Mouse (Mus musculus) gonadal fat pad, adult 2 months (tissue): Measurements from ENCODE around the gene Sptb. TPM values are rescaled to one million over a fixed set of nuclear protein-coding genes. Genes with fewer than 3 reads are reported as not detected.

Experiments
- DNase-seq: peaks from one replicate; pipeline ENCODE4 v3.0.0-alpha.2; 2012; ENCODE audit warnings: low read depth
- polyA plus RNA-seq: library from polyadenylated mRNA; depleted of rRNA; stranded (reverse); fragments of >200 nt; gene quantifications from 2 replicates; pipeline ENCODE4 v1.2.3, GENCODE M21; 2012

The Sptb gene
- polyA plus RNA-seq, 1 experiment: 4.1 TPM

DNA sequence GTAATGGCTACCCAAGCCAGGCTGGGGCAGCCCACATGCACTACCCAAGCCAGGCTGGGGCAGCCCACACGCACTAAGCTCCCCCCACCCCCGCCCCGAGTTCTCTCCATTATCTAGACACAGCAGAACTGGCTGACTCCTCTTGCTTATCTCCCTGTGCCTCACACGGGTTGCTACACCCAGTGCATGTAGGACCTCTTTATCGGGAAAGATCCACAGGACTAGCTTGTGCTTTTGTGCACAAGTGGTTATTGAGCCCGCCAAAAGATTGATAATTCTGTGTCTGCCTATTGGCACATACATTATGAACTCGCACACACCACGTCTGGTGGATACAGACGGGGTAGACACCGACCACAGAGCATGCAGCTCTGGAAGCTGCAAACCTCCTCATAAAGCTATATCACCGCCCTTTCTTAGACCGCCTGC, 36.5 kb downstream of the Sptb start:
- no peak for DNase-seq

DNA sequence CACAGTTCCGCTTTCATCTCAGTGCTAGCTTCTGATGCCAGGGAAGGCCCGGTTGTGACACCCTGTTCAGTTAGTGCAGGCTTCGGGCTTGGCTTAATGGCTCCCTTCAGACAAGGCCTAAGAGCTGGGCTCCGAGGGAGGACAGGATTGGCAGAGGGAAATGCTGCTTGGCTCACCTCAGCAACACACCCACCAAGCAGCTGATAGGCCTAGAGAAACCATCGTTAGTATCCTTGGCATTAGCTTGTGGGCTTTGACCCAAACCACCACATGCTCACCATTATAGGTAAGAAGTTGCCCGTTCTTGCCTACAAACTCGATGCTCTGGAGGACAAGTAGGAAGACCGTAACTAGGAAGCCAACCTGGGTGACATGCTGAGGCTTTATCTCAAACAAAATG, 38.3 kb downstream of the Sptb start:
- no peak for DNase-seq

DNA sequence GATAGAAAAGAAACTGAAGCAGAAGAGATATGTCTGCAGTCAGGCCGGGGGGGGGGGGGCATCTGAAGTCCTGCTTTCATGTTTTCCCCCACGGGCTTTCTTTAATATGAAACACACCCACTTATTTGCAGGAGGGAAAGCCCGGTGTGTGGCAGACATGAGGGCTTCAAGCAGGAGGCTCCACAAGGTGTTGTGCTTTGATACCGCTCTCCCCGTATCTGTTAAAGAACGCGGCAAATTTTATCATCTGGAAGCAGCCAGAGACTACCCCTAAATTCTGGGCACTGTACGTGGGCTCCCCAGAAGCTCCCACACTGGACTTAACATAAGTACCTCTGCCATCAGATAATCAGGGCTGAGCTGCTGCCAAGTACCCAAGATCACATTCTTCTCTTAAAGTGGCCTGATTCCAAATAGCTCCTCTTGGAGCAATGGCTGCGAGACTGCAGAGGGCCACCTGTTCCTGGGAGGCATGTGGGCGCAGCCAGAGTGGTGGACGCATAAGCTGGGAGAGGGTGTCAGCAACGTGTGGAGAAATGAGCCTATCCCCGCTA, 39.7 kb downstream of the Sptb start:
- DNase-seq: no peak

DNA sequence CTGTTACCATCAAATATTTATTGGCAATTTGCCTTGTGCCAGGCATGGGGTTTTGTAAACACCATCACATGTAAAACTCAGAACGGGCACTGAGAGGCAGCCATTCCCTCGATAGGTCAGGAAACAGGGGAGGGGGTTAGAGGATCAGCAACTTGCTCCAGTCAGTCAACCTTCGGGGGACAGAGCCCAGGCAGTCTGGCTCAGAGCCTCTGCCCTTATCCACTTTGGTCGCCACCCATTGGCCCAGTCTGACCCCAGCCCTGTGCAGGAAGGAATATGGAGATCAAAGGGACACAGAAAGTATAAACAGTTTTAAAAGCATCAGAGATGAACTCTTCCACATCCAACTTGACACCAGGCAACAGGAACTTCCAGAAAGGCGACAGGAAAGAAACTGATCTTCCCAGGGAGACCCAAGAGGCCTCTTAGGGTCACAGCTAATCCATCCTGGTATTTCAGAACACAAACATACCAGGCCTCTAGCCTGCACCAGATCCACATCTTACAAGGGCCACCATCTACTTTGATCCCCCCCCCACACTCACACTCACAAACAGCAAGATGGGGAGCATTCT, 40.3 kb downstream of the Sptb start:
- no peak for DNase-seq

DNA sequence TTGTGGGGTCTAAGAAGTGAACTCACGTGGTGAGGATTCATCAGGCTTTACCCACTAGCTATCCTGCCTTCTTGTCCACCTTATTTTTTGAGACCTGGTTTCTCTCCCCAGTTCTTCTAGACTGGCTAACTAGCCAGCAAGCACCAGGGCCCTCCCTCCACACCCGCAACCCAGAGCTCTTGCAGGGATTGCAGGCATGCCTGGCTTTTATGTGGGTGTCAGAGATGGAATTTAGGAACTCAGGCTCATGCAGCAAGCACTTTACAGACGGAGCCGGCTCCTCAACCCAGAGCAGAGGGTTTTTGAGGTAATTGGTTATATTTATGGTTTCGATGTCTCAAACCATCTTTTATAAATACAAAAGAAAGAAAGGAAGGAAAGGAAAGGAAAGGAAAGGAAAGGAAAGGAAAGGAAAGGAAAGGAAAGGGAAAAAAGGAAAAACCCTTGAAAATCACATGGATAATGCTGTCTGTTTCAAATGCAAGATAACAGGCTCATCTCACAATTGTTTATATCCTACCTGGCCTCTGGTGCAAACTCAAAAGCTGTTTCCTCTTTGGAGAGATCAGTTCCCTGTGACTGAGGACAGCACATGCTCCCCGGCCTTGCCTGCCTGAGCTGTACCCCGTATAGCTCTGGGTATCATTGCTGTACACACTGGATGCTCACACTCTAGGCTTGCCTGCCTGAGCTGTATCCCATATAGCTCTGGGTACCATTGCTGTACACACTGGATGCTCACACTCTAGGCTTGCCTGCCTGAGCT, 41.5 kb downstream of the Sptb start:
- no peak for DNase-seq

DNA sequence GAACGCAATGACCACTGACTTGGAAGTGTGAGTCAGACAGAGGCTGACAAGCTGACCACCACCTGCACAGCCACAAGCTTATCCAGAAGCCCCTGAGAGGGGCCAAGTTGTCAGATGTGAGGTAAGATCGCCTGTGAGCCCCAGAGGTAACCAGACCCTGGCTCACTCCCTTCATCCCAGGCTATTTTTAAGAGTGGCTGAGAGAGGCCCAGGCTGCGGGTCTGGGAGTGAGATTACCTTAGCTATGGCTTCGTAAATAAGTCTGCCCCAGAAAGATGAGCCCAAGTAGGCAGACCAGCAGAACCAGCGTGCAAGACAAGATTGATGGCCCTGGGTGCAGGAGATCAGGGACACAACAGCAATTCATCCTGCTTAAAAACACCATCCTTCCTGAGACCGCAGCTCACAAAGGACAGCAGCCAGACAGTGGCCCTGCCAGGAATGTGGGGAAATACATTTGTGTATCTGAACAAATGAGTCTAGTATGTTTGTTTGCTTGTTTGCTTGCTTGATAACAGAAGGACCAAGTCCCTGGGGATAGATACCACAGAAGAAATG, 58.5 kb downstream of the Sptb start:
- no peak for DNase-seq

DNA sequence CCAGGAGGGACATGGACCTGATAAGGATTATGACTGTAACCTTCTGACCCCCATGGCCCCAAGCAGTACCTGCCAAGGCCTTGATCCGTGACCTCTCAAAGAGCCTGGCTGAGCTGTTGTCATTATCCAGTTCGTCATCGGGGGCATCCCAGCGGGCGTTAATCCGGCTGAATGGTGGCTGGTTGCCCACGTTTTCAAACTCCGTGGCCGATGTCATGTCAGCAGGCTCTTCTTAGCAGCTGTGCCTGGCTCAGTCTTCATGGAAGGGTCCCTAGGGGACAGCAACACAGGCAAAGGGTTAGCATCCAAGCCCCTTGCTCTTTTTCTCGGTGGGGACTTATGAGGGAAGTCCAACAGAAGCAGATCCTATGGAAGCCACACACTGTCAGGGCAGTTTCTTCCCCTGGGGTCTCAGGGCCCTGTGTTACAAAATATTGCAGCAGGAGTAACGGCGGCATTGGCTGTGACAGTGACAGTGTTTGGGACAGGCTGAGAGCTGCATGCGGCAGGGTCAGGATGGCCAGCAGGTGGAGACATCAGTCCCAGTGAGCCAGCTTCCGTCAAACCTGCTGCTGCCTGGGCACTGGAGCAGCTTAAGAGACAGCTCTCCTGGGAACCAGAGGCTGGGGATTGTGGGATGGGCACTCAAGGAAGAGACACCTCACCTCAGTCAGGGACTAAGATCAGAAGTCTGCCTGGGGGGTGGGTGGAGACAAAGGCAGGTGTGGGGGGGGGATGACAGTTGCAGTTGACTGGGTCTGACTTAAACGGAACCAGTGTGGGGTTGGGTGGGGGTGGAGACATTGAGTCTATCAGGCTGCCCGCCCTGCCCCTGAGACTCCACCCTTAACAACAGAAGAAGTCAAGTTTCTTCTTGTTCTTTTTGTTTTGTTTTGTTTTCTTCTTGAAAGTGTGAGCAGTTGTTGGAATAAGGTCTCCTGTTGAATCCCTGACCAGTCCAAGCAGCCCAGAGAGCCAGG, 60.3 kb downstream of the Sptb start:
- no peak for DNase-seq

DNA sequence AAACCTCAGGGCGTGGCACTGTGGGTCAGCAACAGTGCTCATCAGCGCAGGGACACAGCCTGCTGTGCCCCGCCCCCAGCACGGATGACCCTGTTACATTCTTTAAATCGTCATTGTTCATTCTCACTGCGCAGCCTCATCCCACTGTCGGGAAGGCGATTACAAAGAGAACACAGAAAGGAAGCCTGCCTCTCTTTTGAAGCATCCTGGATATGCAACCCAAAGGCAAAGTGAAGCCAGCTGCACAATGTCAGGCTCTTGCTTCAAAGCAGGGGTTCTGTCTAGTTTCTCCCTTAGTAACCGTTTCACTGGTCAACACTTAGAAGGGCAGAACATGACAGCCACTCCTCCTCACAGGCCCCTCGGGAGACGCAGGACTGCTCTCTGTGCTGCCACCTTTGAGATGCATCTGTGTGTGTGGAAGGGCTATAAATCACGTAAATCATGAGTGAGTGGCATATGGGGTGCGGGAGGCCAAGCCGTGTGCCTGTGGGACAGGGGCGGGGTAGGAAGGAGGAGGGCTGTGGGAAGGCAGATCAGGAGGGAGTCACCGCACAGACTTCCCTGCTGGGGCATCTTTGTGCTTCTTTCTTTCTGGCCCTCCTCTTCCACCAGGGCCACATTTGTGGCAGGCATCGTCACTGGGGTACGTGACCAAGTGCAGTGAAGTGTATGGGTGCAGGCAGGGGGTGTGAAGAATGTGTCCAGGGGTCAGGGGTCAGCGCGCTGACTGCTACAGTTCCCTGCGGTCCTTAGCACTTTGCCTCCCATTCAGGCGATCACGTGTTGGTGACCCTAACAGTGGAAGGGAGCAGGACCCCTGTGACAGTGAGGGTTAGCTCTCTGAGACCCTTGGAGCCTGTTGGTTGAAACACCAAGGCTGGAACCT, 64.9 kb downstream of the Sptb start:
- DNase-seq: no peak

DNA sequence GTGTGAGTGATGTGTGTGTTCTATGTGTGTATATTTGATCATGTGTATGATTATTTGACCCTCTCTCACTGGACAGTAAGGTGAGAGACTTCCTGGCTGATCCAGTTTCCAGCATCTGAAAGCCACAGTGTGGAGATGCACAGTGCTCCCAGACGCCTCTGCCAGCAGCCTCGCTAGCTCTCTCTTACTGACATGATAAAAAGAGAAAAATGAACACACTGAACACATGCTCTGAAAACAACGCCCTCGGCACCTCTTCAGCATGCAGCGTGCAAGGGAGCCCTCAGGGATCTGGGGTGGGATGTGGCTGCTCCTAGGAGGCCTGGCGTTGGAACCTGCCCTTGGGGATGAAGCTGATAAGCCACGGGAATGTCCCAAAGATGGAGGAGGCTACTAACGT, 66.7 kb downstream of the Sptb start:
- DNase-seq: no peak

DNA sequence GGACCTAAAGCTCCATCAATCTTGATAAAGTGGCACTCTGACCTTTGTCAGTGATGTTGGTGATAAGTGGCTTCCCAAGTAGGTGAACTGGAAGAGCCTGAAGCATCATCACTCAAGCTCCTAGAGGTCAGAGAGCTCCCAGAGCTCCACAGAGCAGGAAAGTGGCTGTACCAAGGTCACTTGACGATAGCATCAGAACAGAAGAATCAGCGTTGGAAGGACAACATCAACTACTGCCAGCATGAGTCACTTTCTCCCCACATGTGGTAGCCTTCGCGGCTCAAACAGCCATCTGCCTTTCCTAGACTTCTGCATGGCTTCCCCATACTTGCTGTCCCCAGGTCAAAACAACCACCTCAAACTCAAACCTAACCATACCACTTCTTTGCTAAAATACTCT, 67.7 kb downstream of the Sptb start:
- no peak for DNase-seq

DNA sequence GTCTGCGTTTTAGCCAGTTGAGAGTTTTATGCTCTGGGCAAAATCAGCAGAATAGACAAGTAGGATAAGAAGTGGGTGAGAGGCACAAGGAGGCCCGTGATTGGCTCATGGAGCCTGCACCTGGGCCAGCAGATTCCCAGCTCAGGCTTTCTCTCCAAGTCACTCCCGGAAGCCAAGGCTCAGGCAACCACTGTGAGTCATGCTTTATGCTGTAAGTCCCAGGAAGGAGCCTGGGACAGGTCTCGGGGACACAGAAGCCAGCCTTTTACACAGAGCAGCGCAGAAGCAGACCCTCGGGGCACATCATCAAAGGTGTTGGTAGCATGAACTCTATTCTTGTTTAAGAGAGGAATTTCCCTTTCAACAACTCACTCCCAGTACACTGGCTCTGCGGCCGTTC, 69.7 kb downstream of the Sptb start:
- peak; percentile 62 for DNase-seq

DNA sequence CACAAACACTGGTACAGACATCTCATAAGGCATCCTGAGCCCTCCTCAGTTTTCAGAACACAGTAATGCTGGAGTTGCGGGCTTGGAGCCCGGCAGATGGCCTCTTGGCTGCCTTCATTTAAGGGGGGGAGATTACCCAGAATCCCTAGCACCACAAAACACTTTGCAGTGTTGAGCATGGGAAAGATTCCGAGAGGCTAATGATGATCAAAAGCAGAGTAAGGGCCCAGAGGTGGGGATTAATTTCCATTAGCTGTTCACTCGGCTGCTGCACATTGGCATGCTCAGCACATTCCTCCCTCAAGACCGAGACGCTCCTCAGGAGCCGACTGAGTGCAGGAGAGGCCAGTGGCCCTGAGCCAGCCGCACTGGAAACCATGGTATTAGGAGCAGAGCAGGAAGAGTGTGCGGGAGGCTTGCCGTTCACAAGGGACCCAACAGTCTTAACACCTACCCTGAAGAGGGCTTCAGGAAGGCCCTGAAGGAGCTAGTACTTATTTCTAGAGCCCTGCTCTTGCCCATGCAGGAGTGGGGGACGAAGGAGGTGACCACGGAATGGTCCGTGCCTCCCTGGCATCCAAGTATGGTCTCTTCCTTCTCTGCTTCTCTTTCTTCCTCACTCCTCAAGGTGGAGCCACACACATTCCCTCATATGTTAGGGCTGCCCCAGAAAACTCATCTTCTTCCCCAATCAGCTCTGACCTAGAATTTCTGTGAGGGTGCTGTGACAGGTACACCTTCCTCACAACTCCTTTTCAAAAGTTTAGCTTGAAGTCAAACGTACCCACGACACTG, 75.3 kb downstream of the Sptb start:
- DNase-seq: no peak

DNA sequence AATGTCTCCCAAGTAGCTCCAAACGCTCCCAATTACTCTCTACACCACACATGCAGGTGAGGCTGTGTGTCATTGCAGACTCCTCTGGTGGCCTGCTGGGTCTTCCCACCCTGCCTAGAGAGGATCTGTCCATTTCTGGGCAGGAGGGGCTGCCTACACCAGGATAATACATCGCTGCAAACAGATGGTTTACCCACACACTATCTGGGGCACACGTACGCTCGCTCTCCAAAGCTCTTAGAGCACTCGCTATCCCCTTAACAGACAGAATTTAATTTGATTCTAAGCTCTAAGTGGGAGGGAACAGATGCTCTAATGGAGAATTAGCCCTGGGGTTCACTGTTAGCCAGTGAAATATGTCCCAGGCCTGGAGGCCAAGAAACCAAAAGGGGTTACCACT, 87.0 kb downstream of the Sptb start:
- no peak for DNase-seq

DNA sequence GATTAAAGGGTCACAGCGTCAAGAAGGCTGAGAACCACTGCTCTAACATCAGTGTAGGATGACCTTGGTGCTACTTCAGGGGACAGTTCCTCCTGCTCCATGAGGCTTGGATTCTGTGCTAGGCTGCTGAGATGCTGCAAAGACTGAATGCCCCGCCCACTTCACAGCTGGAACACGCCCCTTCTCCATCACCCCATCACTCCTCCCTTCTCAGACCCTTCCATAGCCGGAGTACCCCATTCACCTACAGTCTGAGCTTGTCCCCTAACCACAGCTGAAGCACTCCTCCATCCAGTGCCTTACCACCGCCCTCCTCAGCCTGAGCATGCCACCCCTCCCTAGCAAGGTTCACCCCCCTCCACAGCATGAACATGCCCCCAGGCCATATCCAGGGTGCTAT, 90.5 kb downstream of the Sptb start:
- DNase-seq: no peak

DNA sequence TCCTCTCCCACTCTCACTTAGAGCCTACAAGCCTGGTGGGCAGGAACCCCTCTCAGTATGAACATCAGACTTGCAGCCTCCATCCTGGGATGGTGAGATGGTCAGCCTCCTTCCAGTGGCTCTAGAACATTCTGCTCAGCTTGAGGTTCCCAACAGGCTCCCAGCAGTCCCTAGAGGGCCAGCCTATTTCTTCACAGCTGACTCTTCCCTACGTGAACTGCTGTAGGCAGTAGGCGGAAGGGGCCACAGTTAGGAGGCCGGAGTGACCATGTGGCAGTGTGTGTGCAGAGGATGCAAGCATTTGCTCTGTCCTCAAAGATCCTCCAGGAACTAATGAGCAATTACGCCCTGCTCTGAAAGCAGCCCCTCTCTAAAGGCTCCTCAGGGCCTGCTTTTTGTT, 92.2 kb downstream of the Sptb start:
- DNase-seq: no peak

DNA sequence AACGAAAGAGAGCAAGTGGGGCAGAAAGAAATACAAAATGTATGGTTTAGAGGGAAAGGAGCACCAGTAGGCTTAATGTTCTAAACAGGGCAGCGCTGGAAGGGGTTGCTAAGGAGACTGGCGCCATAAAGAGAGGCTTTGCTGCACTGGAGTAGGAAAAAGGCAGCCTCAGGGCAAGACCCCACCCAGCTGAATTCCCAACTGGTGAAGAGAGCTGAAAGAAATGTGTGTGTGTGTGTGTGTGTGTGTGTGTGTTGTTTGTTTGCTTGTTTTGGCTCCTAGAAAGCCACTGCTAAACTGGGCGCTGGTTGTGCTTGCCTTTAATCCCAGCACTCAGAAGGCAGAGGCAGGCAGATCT, 94.8 kb downstream of the Sptb start:
- DNase-seq: no peak

DNA sequence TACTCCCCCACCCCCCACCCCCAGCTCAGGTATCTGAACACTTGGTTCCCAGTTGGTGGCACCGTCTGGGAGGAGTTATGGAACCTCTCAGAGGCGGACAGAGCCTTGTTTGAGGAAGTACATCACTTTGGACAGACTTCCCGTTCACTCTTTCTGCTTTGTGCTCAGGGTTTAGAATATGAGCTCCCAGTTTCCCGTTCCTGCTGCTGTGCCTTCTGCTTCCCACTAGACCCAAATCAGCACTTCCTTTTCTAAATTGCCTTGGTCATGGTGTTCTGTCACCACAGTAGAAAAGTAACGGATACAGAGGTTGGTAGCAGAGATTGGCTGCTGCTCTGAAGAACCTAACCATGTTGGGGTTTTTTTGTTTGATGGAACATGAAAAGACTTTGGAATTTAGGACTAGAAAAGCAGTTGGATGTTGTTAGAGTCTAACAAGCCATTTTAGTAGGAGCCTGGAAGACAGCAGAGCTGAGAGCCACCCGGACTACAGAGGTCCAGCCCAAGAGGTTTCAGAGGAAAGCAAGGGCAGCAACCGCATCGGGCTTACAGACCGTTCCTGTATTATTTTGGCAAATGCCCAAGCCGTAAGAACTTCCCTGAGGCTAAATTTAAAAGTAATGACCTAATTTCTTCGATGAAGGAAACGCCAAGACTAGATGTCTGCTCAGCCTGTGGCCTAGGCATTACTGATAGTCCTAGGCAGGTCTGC, 95.3 kb downstream of the Sptb start:
- no peak for DNase-seq

DNA sequence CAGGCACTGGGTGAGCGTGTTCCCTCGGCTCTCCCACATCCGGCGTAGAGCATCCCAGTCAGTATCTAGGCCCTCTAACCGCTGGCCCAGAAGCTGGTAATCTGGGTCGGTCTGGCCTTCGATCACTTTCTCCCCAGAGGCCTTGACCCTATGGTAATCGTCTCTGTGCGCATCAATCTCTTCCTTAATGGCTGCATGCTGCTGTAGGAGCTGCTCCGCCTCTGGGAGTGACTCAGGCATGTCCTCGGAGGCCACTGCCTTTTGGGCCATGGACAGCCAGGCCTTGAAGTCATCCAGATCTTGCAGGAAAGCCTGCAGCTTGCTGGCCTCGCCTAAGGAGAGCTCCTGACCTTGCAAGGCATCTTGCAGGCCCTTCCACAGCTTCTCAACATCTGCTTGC, 97.7 kb downstream of the Sptb start:
- DNase-seq: no peak

DNA sequence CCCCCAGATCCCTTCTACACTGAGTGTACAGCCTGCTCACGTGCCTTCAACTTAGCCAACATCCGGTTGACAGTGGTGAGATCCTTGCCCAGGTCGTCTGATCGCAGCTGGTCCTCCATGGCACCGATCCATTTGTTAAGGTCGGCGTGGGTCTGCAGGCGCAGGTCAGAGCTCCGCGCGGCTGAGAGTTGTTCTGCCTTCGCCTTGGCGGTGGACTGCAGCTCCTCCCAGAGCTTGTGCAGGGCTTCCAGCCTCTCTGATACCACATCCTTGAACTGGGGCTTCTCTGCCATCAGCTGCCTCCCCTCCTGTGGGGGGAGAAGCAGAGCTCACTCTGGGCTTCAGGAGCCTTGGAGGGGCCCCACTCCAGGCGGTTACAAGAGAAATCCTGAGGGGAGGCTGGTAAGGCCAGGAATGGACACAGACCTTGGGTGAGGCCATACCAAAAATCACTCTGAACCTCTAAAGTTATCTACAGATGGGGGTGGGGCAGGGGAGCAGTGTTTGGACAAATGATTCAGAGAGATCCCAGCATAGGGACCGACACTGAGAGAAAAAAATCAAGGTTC, 101.3 kb downstream of the Sptb start:
- DNase-seq: no peak
